Mouse (Mus musculus) embryo, embryonic 11 days (tissue): ENCODE data around the gene Slc44a3.
A peak's percentile ranks its signal among the peaks of the same experiment; 100 is the strongest.
"Not testable (repeated sequence)": the region's sequence is repeated elsewhere in the genome, so short reads cannot be mapped to it uniquely, and the experiment has no call there.

ENCODE experiments used
- DNase-seq: peaks from one replicate; pipeline ENCODE4 v3.0.0-alpha.2; 2015

Gene Slc44a3

DNA sequence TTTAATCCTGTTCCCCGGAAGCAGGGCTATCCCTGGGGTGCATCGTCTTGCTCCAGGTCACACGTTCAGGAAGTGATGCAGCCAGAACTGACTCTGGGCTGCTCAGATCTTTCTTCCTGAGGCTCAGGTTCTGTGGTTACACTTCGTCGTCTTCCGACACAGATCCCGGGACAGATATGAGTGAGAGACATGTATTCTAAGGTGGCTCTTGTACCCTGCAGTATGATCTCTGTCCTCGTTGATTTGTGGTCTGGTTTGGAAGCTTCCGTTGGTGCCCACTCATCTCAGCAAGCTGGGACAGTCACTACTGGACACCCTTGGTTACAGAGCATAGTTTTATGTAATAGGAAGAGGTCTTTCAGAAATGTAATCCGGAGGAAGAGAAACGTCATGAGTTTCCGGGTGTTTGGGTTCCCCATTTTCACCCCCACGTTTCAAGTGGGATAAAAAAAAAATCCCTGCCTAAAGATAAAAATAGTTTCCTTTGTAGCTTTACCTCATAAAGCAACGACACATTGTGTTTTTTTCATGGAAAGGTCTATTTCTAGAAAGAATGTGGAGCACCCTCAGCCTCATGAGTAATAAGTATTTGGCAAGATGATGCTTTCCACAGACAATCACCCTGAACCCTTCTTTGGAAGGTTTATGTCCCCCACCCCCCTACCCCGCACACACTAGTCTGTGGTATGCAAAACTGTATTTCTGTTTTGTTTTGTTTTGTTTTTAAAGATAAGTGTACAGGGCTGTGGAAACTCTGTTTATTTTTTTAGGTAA lies 15.8 kb upstream of the Slc44a3 start:
- no peak for DNase-seq

DNA sequence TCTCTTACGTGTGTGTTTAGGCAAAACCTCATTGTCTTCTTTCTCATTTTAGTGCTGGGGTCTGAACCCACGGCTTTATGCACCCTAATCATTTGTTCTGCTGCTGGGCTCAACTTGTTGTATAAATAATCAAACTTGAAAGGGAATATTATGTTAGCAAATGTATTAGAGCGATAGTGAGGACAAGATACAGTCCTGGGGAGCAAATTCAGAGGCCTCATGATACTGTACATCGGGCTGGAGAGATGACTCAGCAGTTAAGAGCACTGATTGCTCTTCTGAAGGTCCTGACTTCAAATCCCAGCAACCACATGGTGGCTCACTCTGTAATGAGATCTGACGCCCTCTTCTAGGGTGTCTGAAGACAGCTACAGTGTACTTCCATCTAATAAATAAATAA lies 8.4 kb upstream of the Slc44a3 start:
- DNase-seq, result no peak

DNA sequence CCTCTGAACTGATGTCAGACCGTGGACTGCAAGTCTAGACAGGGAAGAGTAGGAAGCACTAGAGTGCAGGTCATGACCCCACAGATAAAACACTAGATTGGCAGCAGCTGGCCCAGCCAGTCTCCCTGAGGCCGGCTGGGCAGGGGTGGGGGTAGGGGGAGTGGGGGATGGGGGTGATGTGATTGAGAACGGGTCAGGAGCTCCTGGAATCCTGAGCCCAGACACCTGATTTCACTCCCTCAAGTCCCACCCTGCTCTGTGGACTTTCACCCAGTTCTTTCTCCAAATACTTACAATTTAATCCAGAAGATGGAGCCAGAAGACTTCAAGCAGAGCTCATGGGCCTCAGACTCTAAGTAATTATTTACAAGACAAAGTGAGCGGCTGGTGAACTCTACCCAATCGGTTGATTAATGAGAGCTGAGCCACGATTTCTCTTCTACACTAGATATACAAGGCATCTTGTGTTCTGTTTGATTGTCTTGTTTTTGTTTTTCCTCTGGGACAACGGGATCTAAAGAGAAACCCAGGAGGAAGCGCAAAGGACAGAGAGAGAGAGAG lies 7.7 kb upstream of the Slc44a3 start:
- DNase-seq, result peak; percentile 78

DNA sequence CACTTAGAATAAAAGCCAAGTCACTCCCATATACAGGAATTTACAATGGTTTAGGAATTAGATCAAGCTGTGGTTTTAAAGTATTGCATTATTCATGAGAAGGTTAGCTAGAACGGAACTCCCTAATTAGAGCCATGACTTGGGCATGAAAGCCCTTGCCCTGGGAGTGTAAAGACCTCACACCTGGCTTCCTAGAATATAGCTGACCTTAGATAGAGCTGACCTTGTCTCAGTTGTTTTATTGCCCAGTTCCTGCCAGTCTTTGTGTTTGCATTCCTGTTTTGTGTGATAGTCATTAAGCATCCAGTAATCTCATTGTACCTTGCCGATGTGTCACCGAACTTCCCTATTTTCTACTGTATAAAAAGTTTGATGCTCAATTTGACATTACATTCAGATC lies 6.6 kb upstream of the Slc44a3 start:
- DNase-seq, result not testable (repeated sequence)

DNA sequence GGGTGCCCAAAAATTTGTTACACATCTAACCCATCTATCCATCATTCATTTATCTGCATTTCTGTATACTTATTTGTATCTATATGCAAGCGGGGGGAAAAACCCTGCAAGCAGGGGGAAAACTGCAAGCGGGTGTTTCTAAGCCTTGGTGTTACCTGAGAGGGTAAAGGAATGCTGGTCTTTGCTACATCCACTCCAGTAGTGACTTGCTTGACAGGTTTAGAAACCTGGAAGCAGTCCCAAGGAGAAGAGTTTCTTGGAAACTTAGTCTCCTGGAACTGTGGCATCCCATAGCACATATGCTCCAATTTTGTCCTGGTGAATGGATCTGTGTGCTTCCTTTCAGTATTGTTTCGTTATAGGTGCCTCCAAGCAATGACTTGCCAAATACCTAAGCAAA lies 5.8 kb upstream of the Slc44a3 start:
- no peak for DNase-seq

DNA sequence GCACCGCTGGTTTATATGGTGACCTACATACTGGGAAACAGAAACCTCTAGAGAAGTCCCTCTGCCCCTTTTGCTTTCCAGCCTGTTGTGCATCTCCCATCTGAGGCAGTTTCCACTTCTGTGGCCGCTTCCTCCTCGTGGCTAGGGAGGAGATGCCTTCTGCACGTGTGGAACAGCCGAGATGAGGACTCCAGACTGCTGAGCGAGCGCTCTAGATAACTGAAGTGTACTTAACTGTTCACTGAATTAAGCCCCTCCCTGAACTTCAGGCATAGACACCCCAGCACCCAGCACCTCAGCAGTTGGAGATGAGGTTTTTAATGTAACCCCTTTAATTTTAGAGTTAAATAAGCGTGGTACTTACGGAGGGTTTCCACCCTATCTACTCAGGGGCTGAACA lies 4.6 kb upstream of the Slc44a3 start:
- DNase-seq, result no peak

DNA sequence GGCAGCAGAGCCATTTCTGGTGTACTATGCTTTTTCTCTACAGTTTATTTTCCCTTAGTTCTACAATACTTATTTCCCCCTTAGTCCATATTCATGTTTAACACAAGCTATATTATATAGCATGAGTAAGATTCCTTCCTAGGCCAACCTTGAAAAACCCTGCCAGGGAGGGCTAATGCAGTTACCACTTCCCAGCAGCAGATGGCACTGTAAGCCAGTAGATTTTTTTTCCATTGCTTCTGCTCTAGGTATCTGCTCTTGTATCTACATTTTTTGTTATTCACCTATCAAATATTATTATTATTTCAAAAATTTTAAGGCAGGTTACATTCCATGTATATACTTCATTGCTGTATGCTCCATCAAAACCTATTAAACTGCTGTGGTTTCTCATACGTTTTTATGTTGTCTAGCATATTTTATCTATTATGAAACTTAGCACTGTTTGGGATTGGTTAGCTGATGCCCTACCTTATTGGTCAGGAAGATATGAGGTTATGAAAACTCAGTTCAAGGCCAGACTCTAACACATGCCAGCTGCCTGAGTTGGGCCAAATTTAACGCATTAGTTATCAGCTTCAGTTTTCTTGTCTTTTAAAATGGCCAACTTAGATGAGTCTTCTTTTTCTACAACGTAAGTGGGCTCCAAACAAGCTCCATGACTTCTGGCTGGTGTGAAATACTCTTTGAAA lies 3.8 kb upstream of the Slc44a3 start:
- DNase-seq, result peak; percentile 61

DNA sequence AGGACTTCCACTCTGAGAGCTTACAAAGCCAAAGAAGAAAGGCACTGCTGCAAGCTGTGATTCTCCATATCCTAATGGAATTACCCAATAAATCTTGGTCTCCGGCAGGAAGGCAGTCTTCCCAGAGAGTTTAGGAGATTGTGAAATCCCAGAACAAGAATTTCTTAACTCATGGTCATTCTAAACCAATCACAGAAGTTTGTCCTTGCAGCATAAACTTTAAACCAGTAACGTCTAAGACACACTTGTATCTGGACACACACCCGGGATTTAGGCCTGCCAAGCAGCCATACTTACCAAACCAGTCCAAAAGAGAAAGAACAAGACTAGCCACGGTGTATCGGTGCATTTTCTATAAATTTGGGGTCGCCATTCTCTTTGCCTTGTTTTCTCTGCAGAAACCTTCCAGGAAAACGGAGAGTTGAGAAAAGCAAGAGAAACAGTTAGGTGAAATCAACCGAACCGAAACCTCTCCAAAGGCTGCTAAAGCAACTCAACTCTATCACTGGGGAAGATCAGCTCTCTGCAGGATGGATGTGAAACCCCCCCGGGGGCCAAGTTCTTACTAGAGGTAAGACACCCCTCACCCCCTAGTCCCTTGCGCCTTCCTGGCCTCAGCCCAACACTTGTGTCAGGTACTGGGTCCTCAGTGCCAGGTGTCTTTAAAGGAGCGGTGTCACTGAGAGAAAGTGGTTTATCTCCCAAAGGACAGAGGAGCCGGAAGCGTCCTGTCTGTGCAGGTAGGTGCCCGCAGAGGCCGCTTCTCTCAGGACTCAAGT lies 645 bp downstream of the Slc44a3 start:
- no peak for DNase-seq

DNA sequence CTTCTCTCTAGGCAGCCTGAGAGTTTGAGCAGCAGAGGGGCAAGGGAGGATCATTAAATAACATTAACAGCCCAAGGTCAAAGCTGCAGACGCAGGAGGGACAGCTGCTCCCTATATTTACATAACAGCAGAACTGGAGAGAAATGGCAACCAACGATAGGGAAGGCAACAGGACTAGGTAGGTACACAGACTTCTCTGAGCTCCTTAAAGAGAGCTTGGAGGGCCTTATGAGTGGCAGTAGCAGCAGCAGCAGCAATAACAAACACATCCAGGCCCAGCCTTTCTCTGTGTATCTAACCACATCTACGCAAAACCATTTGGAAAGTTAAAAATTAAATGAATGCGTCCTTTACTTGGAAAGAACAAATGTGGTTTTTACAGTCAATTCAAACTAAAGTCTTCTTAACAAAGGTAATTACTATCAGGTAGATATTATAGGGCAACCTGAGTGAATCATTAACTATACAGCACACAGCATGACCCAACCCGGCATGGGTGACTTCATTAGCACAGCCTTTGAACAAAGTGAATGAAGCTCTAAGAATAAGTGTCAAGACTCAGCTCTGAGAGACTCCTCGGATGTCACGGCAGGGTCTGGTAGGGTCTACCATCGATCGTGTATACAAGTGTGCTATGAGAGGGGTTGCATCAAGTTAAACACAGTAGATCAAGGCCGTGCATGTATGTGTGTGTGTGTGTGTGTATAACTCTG lies 1.5 kb downstream of the Slc44a3 start:
- DNase-seq, result no peak

DNA sequence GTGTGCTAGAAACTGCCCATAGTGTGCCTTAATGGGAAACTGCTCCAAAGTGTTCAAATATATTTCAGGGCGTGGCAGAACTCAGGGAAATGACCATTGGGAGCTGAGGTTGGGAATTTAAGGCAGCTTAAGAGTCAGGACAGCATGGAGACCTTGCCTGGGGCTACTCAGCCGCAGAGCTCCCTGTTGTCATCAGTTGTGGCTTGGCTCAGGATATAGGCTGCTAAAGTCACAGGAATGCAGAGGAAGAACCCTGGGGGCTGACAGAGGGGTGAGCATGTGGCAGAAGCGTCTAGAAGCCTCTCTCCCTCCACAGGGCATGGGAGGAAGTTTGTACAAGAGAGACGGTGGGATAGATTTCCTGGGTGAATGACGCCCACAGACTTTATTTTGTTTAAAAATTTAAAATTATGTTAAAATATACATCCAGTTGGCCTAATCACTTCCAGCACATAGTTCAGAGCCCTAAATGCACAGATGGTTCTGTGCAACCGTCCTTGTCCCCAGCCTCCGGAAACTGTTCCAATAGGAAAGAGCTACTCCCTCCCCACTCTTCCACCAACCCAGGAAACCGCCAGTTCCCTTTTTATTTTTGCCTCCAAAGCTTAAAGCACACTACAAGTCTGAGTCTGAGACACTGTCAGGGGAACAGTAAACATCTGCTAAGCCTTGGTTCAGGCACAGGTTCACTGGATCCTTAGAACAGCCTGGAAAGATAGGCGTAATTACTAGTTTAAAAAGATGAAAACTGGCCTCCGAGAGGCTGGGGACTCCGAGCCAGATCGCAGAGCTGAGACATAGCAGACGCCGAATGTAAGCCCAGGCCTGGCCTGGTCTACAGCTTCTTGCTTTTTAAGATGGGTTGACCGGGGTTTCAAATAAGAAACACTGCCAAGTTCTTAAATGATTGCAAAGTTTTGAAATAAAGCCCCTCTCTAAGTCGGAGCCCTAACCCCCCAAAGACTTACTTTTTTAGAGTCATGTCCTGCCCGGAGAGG lies 5.8 kb downstream of the Slc44a3 start:
- no peak for DNase-seq

DNA sequence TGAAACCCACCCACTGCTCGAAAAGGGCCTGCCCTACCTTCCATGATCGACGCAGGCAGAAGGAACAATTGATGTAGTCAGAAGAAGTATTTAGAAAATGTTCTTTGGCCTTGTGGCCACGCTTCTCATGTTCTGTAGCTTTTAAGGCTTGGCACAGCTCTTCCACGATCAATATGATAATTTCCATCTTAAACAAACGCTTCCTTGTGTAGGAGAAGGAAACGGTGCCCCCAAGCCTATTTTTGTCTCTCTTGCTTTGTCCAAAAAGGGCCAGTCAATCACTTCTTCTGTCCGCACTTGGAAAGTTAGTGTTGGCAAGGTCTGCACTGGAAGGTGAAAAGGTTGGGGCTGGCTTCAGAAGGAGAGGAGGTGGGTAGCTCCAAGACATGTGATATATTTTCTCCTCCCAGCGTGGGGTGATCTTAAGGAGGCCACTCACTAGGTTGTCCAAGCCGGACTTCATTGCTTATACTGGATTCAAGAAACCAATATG lies 10.5 kb downstream of the Slc44a3 start:
- DNase-seq, result no peak

DNA sequence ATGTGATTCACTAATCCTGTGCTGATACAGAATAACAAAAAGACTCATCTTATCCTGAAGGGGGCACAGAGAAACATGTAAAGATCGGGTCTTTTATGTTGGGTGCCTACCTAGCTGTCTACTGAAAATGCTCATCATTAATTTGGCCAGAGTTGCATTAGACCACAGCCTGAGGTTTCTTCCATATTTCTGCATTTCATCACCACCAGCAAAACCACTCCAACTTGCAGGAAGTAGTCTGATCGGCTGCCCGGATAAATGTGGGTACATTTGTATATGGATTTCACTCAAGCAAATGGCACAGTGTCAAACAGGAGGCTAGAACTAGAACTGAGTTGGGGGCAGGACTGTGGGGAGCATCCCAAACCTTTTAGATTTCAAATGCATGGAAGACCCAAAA lies 11.1 kb downstream of the Slc44a3 start:
- DNase-seq, result no peak

DNA sequence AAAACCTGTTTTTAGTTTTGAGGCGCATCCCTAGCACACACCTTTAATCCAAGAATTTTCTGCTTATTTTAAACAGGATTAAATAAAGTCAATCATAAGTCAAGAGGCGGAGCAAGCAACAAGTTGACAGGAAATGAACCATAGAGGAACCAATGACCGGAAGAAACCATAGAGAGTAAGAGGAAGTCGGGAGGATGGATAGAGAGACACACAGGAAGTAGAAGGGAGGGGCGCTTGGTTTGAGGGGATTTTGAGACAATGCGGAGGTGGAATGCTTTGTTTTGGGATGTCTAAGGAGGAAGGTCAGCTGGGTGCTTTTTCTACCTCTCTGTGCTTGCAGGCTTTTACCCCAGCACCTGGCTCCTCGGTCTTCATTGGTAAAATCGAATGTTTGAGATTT lies 15.2 kb downstream of the Slc44a3 start:
- DNase-seq, result no peak

DNA sequence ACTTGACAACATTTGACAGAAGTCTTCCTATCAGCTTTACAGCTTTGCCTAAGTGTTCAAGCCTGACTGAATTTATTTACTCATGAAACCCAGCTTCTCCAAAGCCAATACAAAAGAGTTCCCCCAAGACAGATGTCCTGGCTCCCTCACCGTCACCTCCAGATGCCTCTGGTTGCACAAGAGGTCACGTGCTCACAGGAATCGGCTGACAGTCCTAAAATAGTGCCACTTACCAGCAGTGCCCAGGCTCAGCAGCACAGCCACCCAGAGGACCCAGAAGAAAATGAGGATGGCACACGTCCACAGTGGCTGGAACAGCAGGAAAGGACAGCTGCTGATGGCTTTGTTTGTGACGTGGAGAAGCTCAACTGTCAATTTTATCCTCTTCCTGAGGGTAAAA lies 23.1 kb downstream of the Slc44a3 start:
- DNase-seq, result no peak

DNA sequence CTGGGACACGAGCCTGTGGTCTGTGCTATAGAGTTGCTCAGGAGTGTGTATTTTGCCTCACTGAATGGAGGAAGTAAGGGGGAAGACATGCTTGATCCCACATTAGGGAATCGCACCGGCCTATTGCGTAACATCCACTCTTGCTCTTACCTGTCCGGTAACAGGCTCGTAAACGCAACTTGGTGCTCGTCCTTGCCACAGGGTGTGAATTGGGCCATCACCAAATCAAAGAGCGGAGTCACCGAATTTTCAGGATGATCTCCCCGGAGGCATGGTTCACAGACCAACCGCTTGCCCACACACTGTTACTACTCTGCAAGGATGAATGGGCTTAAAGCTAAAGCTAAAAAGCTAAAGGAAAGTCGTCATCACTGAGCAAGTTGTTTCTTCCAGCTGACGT lies 24.5 kb downstream of the Slc44a3 start:
- no peak for DNase-seq

DNA sequence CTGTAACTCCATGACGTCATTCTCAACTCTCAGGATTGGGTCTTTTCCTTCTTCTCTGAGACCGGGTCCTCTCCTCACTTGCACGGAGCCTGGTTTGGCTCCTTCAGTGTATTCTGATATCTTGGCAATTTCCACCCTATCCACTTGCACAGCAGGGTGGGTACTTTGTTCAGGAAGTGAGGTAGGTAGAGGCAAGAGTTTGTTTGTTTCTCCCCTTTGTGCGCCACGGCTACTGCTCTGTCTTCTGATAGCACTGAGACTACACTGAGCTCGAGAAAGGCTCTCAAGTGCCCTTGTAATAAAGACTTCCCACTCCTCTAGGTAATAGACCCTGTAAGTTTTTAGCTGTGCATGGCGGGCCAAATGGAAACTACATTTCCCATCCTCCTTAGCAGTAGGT lies 25.4 kb downstream of the Slc44a3 start:
- no peak for DNase-seq

DNA sequence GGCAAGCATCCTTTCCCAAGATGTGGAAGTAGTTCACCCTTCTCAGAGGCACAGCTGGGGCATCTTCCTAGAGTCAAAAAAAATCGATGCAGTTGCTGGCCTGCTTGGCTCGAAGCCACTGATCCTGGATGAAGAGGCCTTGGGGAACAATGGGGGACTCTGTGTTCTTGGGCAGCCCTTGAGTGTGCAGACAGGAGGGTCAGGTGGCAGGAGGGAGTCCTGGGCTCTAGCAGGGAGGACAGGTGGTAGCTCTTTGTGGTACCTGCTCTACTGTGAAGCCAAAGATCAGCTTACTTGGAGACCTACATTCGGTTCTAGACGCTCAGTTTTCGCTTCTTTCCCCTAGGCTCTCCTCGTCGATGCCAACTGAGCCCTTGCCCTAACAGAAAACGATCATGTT lies 26.0 kb downstream of the Slc44a3 start:
- no peak for DNase-seq

DNA sequence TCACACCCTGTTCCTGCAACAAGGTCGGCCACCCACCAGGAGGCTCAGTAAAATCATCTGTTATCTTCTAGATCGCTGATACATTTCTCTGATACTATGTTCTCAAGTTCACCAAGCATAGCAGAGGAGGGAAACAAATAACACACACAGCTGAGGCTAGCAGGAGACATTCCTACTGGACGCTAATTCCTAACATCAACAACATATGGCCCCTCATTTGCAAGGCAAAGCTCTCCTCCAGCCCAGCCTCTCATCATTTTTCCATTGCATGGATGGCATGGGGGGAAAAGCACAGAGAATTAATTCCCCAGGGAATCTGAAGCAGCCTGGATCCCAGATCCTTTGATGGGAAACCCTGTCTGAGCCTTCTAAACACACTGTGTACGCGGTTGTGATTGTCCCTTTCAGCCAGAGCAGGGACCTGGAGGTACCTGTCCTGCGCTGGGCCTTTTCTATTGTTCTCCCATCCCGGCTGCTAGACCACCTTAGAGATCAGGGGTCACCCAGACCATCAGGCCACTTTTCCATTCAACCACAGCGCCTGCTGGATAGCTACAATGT lies 27.2 kb downstream of the Slc44a3 start:
- DNase-seq, result no peak

DNA sequence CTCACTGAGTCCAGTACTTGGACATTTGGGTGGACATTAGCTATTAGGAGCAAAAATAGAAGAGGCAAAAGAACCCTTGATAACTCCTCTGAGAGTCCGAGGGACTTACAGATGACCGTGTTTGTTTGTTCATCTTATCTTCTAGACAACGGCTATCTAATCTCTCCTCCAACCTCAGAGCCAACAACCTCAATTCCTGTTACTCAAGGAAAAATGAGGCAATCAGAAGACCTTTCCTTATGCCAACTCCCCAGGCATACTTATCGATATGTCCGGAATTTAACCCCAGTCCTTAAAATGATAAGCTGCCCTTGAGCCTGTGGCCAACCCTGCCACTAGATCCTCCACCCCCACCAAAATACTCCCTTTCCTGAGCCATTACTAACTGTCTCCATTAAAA lies 31.5 kb downstream of the Slc44a3 start:
- DNase-seq, result no peak

DNA sequence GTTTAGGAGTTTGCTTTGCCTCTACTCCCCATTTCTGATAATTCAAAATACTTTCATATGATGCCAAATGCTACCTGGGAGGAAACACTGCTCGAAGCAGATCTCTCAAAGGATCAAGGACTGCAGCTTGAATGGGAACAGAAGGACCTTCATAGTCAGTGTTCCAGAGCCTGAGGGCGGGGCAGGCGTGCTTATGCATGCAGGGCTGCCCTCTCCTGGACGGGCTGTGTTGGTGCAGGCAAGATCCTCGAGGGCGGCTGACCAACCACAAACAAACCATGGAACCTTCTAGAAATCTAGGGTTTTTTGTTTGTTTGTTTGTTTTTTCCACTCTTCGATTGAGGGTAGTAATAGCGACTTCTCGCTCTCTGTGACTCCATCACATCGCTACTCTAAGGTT lies 32.0 kb downstream of the Slc44a3 start:
- peak; percentile 84 for DNase-seq

DNA sequence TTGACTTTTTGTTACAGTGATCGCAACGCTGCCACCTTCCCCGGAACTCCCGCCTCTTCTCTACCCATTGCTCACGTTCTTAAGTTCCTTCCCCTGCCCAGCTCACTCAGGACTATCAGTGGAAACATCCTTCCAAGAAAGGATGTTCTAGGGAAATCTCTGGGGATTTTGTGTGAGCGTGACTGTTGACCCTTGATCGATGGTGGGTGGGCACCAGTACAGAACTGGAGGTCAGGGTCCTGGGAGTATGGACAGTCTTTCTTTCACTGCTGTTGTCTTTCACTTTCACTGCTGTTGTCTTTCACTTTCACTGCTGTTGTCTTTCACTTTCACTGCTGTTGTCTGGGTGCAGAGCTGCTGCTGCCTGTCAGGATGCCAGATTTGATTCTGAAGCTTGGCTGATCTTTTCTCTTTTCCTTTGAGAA lies 38.2 kb downstream of the Slc44a3 start:
- DNase-seq, result no peak
